Mouse (Mus musculus): ENCODE measurements around the gene Pdzd8. TPM values are rescaled to one million over a fixed set of nuclear protein-coding genes. Genes with fewer than 3 reads are reported as not detected.

Gene Pdzd8
- polyA plus RNA-seq, 1 experiment: 7.3 TPM

- H3K36me3 ChIP-seq (ENCODE audit: control insufficient read depth, insufficient read depth): no peaks in the 10 kb centered on the region
- no peak overlapping the region for H3K4me3 ChIP-seq (ENCODE audit: insufficient read depth, poor library complexity, severe bottlenecking)
These were observed 55.8 kb downstream of the Pdzd8 start for GRCm38 (mm10) chr19:59289811-59290210.

GRCm38 (mm10) chr19:59289042-59289441 lies 56.5 kb downstream of the Pdzd8 start:
- no peaks in the 10 kb centered on the region for H3K36me3 ChIP-seq (ENCODE audit: control insufficient read depth, insufficient read depth)
- H3K79me3 ChIP-seq (ENCODE audit: low read depth): no peaks in the 10 kb centered on the region
- H3K27me3 ChIP-seq (ENCODE audit: control insufficient read depth, insufficient read depth, insufficient read length): no peaks in the 10 kb centered on the region
- H3K4me3 ChIP-seq (ENCODE audit: insufficient read depth, poor library complexity, severe bottlenecking): no peak overlapping the region
- no peak overlapping the region for H3ac ChIP-seq (ENCODE audit: control insufficient read depth, insufficient read length, low read depth)
- H3K79me2 ChIP-seq (ENCODE audit: control insufficient read depth, insufficient read depth): no peaks in the 10 kb centered on the region
- no peak for TF ChIP-seq CTCF (IDR thresholded peaks at IDR 0.05; ENCODE audit: control insufficient read depth, insufficient read depth, insufficient read length)
- TF ChIP-seq MYOG (IDR thresholded peaks at IDR 0.05; ENCODE audit: control insufficient read depth, extremely low read depth, insufficient read length): no peak
- no peak for TF ChIP-seq MAX (IDR thresholded peaks at IDR 0.05)
- TF ChIP-seq CEBPB (IDR thresholded peaks at IDR 0.05; ENCODE audit: low read depth): no peak
- TF ChIP-seq FOSL1 (IDR thresholded peaks at IDR 0.05; ENCODE audit: insufficient read depth, low read length, poor library complexity, severe bottlenecking): no peak
- TF ChIP-seq MYOD1 (IDR thresholded peaks at IDR 0.05; ENCODE audit: control insufficient read depth, insufficient read length, low read depth): no peak
- no peak for TF ChIP-seq USF1 (IDR thresholded peaks at IDR 0.05; ENCODE audit: low read depth)

More at GRCm38 (mm10) chr19:59289811-59290210, 55.8 kb downstream of the Pdzd8 start:
- Histone ChIP-seq H3K27me3 (ENCODE audit: control insufficient read depth, insufficient read depth, insufficient read length) (no peaks in the 10 kb centered on the region), H3K79me3 (ENCODE audit: low read depth) (no peaks in the 10 kb centered on the region), H3ac (ENCODE audit: control insufficient read depth, insufficient read length, low read depth) (no peak overlapping the region), H3K79me2 (ENCODE audit: control insufficient read depth, insufficient read depth) (no peaks in the 10 kb centered on the region)
- TF ChIP-seq FOSL1 (IDR thresholded peaks at IDR 0.05; ENCODE audit: insufficient read depth, low read length, poor library complexity, severe bottlenecking) (no peak), CEBPB (IDR thresholded peaks at IDR 0.05; ENCODE audit: low read depth) (no peak), MYOD1 (IDR thresholded peaks at IDR 0.05; ENCODE audit: control insufficient read depth, insufficient read length, low read depth) (no peak), USF1 (IDR thresholded peaks at IDR 0.05; ENCODE audit: low read depth) (no peak), MAX (IDR thresholded peaks at IDR 0.05) (no peak), CTCF (IDR thresholded peaks at IDR 0.05; ENCODE audit: control insufficient read depth, insufficient read depth, insufficient read length) (no peak), MYOG (IDR thresholded peaks at IDR 0.05; ENCODE audit: control insufficient read depth, extremely low read depth, insufficient read length) (no peak)

- Histone ChIP-seq H3K79me3 (ENCODE audit: low read depth) (no peaks in the 10 kb centered on the region), H3K79me2 (ENCODE audit: control insufficient read depth, insufficient read depth) (no peaks in the 10 kb centered on the region), H3ac (ENCODE audit: control insufficient read depth, insufficient read length, low read depth) (no peak overlapping the region), H3K4me3 (ENCODE audit: insufficient read depth, poor library complexity, severe bottlenecking) (no peak overlapping the region), H3K36me3 (ENCODE audit: control insufficient read depth, insufficient read depth) (no peaks in the 10 kb centered on the region), H3K27me3 (ENCODE audit: control insufficient read depth, insufficient read depth, insufficient read length) (no peaks in the 10 kb centered on the region)
- no peak for TF ChIP-seq MYOD1 (IDR thresholded peaks at IDR 0.05; ENCODE audit: control insufficient read depth, insufficient read length, low read depth)
- no peak for TF ChIP-seq USF1 (IDR thresholded peaks at IDR 0.05; ENCODE audit: low read depth)
- no peak for TF ChIP-seq MYOG (IDR thresholded peaks at IDR 0.05; ENCODE audit: control insufficient read depth, extremely low read depth, insufficient read length)
- no peak for TF ChIP-seq FOSL1 (IDR thresholded peaks at IDR 0.05; ENCODE audit: insufficient read depth, low read length, poor library complexity, severe bottlenecking)
- no peak for TF ChIP-seq CTCF (IDR thresholded peaks at IDR 0.05; ENCODE audit: control insufficient read depth, insufficient read depth, insufficient read length)
- no peak for TF ChIP-seq MAX (IDR thresholded peaks at IDR 0.05)
- no peak for TF ChIP-seq CEBPB (IDR thresholded peaks at IDR 0.05; ENCODE audit: low read depth)
These were observed 63.6 kb downstream of the Pdzd8 start for GRCm38 (mm10) chr19:59282001-59282400.

- H3K79me2 ChIP-seq (ENCODE audit: control insufficient read depth, insufficient read depth): no peaks in the 10 kb centered on the region
- no peaks in the 10 kb centered on the region for H3K27me3 ChIP-seq (ENCODE audit: control insufficient read depth, insufficient read depth, insufficient read length)
- no peak overlapping the region for H3K4me3 ChIP-seq (ENCODE audit: insufficient read depth, poor library complexity, severe bottlenecking)
- H3K79me3 ChIP-seq (ENCODE audit: low read depth): no peaks in the 10 kb centered on the region
- TF ChIP-seq FOSL1 (IDR thresholded peaks at IDR 0.05; ENCODE audit: insufficient read depth, low read length, poor library complexity, severe bottlenecking): no peak
- TF ChIP-seq MYOD1 (IDR thresholded peaks at IDR 0.05; ENCODE audit: control insufficient read depth, insufficient read length, low read depth): no peak
- no peak overlapping the region for H3ac ChIP-seq (ENCODE audit: control insufficient read depth, insufficient read length, low read depth)
- no peaks in the 10 kb centered on the region for H3K36me3 ChIP-seq (ENCODE audit: control insufficient read depth, insufficient read depth)
These were observed 64.7 kb downstream of the Pdzd8 start for GRCm38 (mm10) chr19:59280841-59281240.

- no peaks in the 10 kb centered on the region for H3K79me3 ChIP-seq (ENCODE audit: low read depth)
These were observed 69.2 kb downstream of the Pdzd8 start for GRCm38 (mm10) chr19:59276354-59276753.

GRCm38 (mm10) chr19:59273190-59273589 lies 72.4 kb downstream of the Pdzd8 start:
- Histone ChIP-seq H3K79me3 (ENCODE audit: low read depth) (no peaks in the 10 kb centered on the region), H3K27me3 (ENCODE audit: control insufficient read depth, insufficient read depth, insufficient read length) (no peaks in the 10 kb centered on the region), H3ac (ENCODE audit: control insufficient read depth, insufficient read length, low read depth) (no peak overlapping the region), H3K4me3 (ENCODE audit: insufficient read depth, poor library complexity, severe bottlenecking) (no peak overlapping the region), H3K79me2 (ENCODE audit: control insufficient read depth, insufficient read depth) (no peaks in the 10 kb centered on the region), H3K36me3 (ENCODE audit: control insufficient read depth, insufficient read depth) (no peaks in the 10 kb centered on the region)
- no peak for TF ChIP-seq MAX (IDR thresholded peaks at IDR 0.05)
- TF ChIP-seq MYOD1 (IDR thresholded peaks at IDR 0.05; ENCODE audit: control insufficient read depth, insufficient read length, low read depth): no peak
- TF ChIP-seq CEBPB (IDR thresholded peaks at IDR 0.05; ENCODE audit: low read depth): no peak
- no peak for TF ChIP-seq CTCF (IDR thresholded peaks at IDR 0.05; ENCODE audit: control insufficient read depth, insufficient read depth, insufficient read length)
- TF ChIP-seq MYOG (IDR thresholded peaks at IDR 0.05; ENCODE audit: control insufficient read depth, extremely low read depth, insufficient read length): no peak
- TF ChIP-seq USF1 (IDR thresholded peaks at IDR 0.05; ENCODE audit: low read depth): no peak
- TF ChIP-seq FOSL1 (IDR thresholded peaks at IDR 0.05; ENCODE audit: insufficient read depth, low read length, poor library complexity, severe bottlenecking): no peak

More at GRCm38 (mm10) chr19:59276354-59276753, 69.2 kb downstream of the Pdzd8 start:
- Histone ChIP-seq H3K27me3 (ENCODE audit: control insufficient read depth, insufficient read depth, insufficient read length) (no peaks in the 10 kb centered on the region), H3K4me3 (ENCODE audit: insufficient read depth, poor library complexity, severe bottlenecking) (no peak overlapping the region), H3K36me3 (ENCODE audit: control insufficient read depth, insufficient read depth) (no peaks in the 10 kb centered on the region), H3K79me2 (ENCODE audit: control insufficient read depth, insufficient read depth) (no peaks in the 10 kb centered on the region), H3ac (ENCODE audit: control insufficient read depth, insufficient read length, low read depth) (no peak overlapping the region)
- TF ChIP-seq MYOG (IDR thresholded peaks at IDR 0.05; ENCODE audit: control insufficient read depth, extremely low read depth, insufficient read length) (no peak), CEBPB (IDR thresholded peaks at IDR 0.05; ENCODE audit: low read depth) (no peak), MAX (IDR thresholded peaks at IDR 0.05) (no peak), USF1 (IDR thresholded peaks at IDR 0.05; ENCODE audit: low read depth) (no peak), MYOD1 (IDR thresholded peaks at IDR 0.05; ENCODE audit: control insufficient read depth, insufficient read length, low read depth) (no peak), FOSL1 (IDR thresholded peaks at IDR 0.05; ENCODE audit: insufficient read depth, low read length, poor library complexity, severe bottlenecking) (no peak), CTCF (IDR thresholded peaks at IDR 0.05; ENCODE audit: control insufficient read depth, insufficient read depth, insufficient read length) (no peak)
